Mouse (Mus musculus): ENCODE measurements around the gene Abca7.
A peak's percentile ranks its signal among the peaks of the same experiment; 100 is the strongest.
"Not testable (repeated sequence)": the region's sequence is repeated elsewhere in the genome, so short reads cannot be mapped to it uniquely, and the experiment has no call there.

Abca7 gene

DNA sequence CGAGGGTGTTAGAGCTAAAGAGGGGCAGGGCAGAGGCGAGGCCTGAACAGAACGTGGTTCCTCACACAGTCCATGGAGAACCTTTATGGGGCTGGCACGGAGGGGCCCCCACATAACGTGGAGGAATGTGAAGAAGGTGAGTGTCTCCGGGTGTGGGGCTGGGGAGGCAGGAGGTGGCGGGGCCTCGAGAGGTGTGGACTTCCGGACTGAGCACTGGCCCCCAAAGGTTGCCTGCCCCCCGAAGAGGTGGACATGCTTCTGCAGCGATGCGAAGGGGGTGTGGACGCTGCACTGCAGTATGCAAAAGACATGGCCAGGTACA, 25.0 kb downstream of the Abca7 start:
- no peak for DNase-seq (ENCODE audit: low spot score)

GRCm38 (mm10) chr10:80022164-80022563, 25.9 kb downstream of the Abca7 start:
- no peak for DNase-seq (ENCODE audit: low spot score)

GRCm38 (mm10) chr10:80022806-80023205, 26.5 kb downstream of the Abca7 start:
- no peak for DNase-seq (ENCODE audit: low spot score)

GRCm38 (mm10) chr10:80023758-80024157, 27.5 kb downstream of the Abca7 start:
- DNase-seq (ENCODE audit: low spot score), result no peak

DNA sequence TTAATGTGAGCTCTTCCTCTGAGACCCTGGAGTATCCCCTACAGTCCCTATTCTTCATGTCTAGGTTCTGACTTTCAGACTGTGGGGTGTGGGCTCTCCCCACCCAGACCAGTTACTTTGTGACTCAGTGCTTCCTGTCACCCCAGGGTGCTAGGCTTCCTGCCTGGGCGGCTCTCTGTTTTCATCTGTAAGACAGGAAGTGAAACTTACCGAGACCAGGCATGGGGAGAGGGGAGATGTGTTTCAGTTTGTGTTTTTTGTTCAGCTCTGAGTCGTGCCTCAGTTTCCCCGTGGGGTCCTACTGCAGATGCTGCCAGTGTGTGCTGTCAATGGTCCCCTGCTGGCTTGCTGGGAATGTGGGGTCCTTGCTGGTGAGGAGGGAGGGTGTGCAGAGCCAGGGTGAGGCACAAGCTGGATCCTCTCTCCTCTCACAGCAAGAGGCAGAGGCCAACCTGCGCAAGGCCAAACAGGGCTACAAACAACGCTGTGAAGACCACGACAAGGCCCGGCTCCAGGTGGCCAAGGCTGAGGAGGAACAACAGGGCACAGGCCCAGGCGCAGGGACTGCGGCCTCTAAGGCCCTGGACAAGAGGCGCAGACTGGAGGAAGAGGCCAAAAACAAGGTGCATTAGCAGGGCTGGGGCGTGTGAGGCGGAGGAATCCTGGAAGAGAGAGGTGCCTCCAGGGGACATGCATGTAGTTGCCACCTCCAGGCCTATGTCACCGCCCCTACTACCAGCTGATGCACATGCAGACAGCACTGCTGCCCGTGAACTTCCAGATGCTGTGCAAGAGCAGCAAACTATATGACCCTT, 28.1 kb downstream of the Abca7 start:
- DNase-seq (ENCODE audit: low spot score), result peak; percentile 70

DNA sequence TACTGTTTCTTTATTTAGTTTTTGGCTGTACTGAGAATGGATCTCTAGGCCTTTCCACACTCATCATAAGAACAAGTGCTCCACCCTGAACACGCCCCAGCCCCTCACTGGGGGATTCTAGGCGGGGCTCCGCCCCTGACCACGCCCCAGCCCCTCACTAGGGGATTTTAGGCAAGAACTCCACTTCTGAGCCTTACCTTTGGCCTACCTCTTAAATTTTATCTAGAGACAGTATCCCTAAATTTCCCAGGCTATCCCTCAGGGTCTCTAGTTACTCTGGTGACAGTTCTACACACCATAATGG, 28.7 kb downstream of the Abca7 start:
- no peak for DNase-seq (ENCODE audit: low spot score)

- no peak for DNase-seq (ENCODE audit: low spot score)
Measured at GRCm38 (mm10) chr10:80025463-80025862, 29.2 kb downstream of the Abca7 start.

- no peak for DNase-seq (ENCODE audit: low spot score)
Measured at GRCm38 (mm10) chr10:80025889-80026288, 29.6 kb downstream of the Abca7 start.

- no peak for DNase-seq (ENCODE audit: low spot score)
Measured at GRCm38 (mm10) chr10:80027681-80028520, 31.6 kb downstream of the Abca7 start.

DNA sequence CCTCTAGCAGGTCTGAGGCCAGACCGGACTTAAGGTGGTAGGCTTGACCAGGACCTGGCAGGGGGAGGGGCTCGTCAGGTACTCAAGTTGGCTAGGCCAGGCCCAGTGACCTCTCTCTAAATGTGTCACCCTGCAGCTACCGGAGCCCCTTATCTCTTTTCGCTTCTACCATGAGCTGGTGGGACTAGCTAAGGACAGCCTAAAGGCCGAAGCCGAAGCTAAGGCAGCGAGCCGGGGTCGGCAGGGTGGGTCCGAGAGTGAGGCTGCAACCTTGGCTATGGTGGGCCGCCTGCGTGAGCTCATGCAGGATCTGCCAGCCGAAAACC, 32.2 kb downstream of the Abca7 start:
- DNase-seq (ENCODE audit: low spot score), result no peak

DNA sequence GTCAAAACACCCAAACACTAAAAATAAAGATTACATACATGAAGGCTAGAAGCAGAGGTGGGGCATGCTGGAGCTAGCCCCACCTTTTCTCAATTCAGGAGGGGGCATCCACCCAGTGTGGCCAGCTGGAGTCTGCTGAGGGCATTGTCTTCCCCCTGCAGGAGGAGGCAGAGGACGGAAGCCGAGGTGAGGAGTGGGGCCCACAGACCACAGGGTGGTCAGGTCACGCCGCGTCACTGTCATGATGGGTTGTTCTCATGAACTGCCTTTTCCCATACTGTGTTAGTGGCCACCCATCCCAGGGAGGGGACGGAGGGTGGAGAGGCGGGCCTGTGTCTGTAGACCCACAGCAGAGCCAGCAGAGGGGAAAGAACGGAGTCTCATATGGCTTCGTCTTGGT, 33.9 kb downstream of the Abca7 start:
- no peak for DNase-seq (ENCODE audit: low spot score)

GRCm38 (mm10) chr10:80030736-80031135, 34.4 kb downstream of the Abca7 start:
- no peak for DNase-seq (ENCODE audit: low spot score)

DNA sequence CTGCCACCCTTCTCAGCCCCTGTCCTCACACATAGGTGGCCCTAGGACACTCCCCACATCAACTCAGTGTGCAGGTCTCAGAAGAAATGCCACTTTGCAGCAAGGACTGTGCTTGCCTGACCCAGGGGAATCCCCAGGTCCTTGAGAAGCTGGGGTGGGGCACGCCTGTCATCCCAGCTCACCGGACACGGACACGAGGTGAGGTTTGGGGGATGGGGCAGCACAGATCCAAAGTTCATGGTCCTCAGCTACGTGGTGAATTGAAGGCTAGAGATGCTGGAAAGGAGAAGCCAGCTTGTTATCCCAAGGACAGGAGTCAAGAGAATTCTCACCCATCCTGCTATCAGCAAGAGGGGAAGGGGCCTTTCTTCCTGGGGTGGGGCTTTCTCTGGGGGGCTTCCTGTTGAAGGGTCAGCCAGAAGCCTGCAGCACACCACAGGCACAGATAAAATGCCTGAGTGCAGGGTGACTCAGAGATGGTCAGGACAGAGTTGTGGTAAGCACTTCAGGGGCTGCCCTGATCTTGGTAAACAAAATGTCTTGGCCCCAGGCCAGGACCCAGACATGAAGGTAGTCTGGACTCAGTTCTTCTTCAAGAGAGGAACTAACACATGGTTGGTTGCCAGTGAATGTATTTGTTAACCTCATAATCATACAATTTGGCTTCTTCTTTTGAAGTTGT, 36.6 kb downstream of the Abca7 start:
- peak; percentile 85 for DNase-seq (ENCODE audit: low spot score)

GRCm38 (mm10) chr10:80033511-80034391, 37.5 kb downstream of the Abca7 start:
- peak; percentile 77 for DNase-seq (ENCODE audit: low spot score)

- no peak for DNase-seq (ENCODE audit: low spot score)
Measured at GRCm38 (mm10) chr10:80035148-80035547, 38.9 kb downstream of the Abca7 start.

- DNase-seq (ENCODE audit: low spot score), result peak; percentile 74
Measured at GRCm38 (mm10) chr10:80035686-80036085, 39.4 kb downstream of the Abca7 start.

DNA sequence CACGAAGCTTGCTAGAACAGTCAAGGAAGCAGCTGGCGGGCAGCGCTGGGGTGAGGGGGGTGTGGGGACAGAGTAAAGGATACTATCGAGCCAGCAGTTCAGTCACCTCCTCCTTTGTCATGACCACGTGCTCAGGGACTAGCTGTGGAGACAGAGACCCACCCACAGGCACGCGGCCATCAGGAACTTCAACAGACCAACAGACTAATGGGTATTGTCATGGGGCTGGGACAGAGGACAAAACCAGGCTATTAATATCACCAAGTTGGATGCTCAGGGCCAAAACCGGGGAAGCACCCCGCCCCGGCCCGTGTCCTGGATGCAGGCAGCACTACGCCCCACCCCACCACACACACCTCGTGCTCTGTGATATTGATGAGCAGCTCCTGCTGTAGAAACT, 40.5 kb downstream of the Abca7 start:
- no peak for DNase-seq (ENCODE audit: low spot score)

DNA sequence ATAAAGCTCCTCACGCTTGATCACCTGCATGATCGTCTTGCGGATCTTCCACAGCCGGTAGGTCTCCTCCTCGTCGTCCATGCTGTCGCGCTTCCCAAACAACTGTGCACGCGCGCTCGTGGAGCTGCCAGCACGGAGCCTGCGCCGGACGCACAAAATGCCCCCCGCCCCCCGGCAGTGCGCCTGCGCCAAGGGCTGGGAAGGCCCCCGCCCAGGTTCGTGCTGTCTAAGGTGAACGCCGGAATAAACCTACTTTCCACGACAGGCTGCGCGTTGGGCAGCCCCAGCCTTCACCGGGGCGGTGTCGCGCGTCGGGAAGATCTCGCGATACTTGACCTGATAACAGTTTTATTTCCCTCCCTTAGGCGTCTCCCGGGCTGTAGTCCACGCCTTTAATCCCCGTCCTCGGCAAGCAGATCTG, 43.3 kb downstream of the Abca7 start, which contains the start of gene Polr2e:
Gene Polr2e (minus strand): TSS at position 237 of the 421 bp plus-strand sequence.
- DNase-seq (ENCODE audit: low spot score), result peak; percentile 98

DNA sequence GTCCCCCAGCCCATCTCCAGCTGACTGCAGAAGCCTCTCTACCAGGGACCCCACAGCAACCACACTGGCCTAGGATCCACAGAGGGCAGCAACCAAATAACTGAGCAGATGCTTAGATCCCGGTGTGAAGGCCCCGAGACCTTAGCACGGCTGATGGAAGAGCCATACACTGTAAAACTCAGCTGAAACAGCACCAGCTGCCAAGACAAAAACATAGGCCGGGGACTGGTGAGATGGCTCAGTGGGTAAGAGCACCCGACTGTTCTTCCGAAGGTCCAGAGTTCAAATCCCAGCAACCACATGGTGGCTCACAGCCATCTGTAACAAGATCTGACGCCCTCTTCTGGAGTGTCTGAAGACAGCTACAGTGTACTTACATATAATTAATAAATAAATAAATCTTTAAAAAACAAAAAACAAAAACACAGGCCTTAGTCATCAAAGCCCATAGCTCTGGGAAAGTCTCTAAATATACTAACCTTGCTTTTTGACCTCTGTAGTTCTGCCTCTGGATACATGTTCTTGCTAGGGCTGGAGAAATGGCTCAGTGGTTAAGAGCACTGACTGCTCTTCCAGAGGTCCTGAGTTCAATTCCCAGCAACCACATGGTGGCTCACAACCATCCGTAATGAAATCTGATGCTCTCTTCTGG, 45.2 kb downstream of the Abca7 start:
- DNase-seq (ENCODE audit: low spot score), result not testable (repeated sequence)

- DNase-seq (ENCODE audit: low spot score), result no peak
Measured at GRCm38 (mm10) chr10:80044087-80044486, 47.8 kb downstream of the Abca7 start.

- DNase-seq (ENCODE audit: low spot score), result not testable (repeated sequence)
Measured at GRCm38 (mm10) chr10:80045364-80045763, 49.1 kb downstream of the Abca7 start.

Data from lung, postnatal 25 days (tissue).